Mouse (Mus musculus): ENCODE measurements around the gene Olfr1420. TPM values are rescaled to one million over a fixed set of nuclear protein-coding genes. Genes with fewer than 3 reads are reported as not detected.
"Not testable (repeated sequence)": the region's sequence is repeated elsewhere in the genome, so short reads cannot be mapped to it uniquely, and the experiment has no call there.

Gene Olfr1420
- not detected for total RNA-seq (2021)
- long read RNA-seq, experiment 1 = 0 reads
- long read RNA-seq, experiment 2 = 0 reads

DNA sequence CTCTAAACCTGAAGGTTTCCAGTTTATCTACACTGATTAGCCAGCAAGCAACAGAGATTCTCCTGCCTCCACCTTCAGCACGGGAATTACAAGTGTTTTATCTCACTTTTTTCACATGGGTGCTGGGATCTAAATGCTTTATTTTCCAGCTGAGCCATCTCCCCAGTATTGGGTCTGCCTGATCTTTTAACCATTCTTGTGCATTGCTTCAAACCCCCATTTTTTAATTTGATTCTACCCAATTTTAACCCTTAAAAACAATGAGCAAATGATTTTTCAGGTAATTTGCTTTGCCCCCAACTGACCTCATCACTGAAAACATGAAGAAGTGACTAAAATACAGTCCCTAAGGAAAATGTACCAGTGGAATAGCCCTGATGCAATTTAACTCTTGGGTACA, at the start of gene Olfr1420:
Olfr1420 (plus strand) TSS at position 301 of the 400 bp plus-strand sequence.
- intact Hi-C loops (cut with DNase I; ENCODE audit: low total_unique reads) = no loop called here
- no peak for DNase-seq

DNA sequence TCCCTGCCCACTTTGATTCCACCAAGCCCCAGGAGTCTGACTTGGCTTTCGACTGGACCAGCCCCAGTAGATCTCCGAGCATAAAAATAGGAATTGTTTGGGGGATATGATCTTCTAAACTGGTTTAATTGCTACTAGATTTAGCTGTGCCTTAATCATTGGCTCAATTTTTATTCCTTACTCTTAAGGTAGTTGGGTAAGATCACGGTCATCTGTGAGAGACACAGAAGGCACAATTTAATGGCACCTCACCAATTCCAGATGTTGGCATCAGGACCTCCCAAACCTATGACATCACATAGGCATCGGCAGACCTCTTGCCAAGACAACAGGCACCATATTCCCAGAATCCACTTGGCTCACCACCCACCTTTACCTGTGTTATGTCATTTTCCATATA, 47.2 kb upstream of the Olfr1420 start, which contains the start of gene Olfr1417:
Olfr1417 (minus strand) TSS at position 101 of the 400 bp plus-strand sequence.
- intact Hi-C loops (cut with DNase I; ENCODE audit: low total_unique reads) = no loop called here
- no peak for DNase-seq

- no peak for DNase-seq
- intact Hi-C loops (cut with DNase I; ENCODE audit: low total_unique reads) = no loop called here
Observed at GRCm38 (mm10) chr19:11846333-11846732, 40.0 kb upstream of the Olfr1420 start.

GRCm38 (mm10) chr19:11852652-11853051, 33.7 kb upstream of the Olfr1420 start:
- DNase-seq = no peak
- intact Hi-C loops (cut with DNase I; ENCODE audit: low total_unique reads) = no loop called here

DNA sequence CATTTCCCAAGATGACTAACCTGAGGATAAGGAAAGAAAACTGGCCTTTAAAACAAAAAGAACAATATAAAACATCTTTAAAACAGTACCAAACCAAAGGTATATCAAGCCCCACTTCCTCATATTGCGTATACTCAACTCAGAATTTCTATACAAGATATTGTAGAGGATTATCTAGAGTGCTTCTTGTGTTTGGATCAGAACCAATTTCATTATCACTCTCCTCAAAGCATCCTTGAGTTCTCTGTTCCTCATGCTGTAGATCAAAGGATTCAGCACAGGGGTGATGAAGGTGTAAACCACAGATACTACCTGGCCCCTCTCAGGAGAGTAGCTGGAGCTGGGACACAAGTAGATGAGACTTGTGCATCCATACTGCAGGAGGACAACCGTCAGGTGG, 31.5 kb upstream of the Olfr1420 start:
- no peak for DNase-seq

DNA sequence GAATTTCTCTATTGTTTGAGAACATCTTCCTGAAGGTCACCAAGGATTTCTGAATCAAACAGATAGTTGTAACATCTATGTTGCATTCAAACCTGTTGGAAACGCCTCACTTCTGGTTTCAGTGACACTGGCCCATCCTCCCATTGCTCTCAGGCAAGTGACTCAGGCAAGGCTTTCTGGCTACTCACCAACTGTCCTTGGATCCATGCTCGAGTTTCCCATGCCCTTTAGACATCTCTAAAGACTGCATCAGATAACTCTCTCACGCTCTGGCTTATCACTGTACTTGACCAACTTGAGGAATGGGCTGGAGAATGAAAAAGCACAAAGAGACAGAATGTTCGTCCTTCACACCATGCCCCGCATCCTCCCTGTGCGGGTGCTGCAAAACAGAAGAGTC, 29.9 kb upstream of the Olfr1420 start:
- intact Hi-C loops (cut with DNase I; ENCODE audit: low total_unique reads) = no loop called here
- DNase-seq = no peak

More for the DNA sequence above, 31.5 kb upstream of the Olfr1420 start:
- intact Hi-C loops (cut with DNase I; ENCODE audit: low total_unique reads) = no loop called here

GRCm38 (mm10) chr19:11860966-11861365, 25.4 kb upstream of the Olfr1420 start, which contains the start of gene Olfr1418:
Gene Olfr1418, minus strand, starts transcription at chr19:11861066.
- no peak for DNase-seq
- intact Hi-C loops (cut with DNase I; ENCODE audit: low total_unique reads) = no loop called here

GRCm38 (mm10) chr19:11867837-11868236, 18.5 kb upstream of the Olfr1420 start:
- intact Hi-C loops (cut with DNase I; ENCODE audit: low total_unique reads) = no loop called here
- no peak for DNase-seq

GRCm38 (mm10) chr19:11875006-11875405, 11.4 kb upstream of the Olfr1420 start, which contains the start of gene Olfr1419:
Gene Olfr1419, minus strand, starts transcription at chr19:11875106.
- intact Hi-C loops (cut with DNase I; ENCODE audit: low total_unique reads) = no loop called here
- no peak for DNase-seq

DNA sequence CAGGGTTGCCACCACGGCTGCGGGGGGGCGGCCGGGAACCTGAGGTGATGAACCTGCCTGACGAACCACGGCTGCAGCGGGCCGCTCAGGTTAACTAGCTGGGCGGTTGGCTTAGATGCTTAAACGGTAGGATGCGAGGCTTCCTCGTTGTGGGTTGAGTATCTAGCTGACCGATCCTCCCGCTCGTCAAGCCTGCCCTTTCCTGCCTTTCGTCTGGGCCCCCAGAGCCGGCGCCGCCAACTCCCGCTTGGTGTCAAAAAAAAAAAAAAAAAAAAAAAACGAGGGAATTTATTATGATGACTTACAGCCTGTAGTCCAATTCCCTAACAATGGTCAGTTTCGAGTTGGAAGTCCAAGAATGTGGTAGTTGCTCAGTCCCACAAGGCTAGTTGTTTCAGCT, 8.0 kb upstream of the Olfr1420 start:
- intact Hi-C loops (cut with DNase I; ENCODE audit: low total_unique reads); DNase-seq: not testable (repeated sequence)

DNA sequence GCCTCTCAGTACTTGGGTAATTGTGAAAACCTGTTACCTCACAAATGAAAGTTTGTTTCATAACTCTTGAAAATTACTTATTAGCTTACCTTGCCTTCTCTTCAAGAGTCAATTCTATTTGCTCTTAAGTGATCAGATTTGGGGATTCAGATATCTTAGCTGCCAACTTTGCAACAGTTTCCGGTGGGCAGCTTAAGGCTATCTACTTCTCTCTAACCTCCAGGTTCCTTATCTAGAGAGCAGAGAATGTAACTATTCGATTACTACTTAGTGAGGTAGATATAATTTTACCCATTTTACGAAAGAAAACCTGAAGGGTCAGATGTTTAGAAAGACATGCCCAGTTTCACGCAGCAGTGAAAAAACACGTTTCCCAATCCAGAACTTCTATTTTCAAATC, 24.7 kb downstream of the Olfr1420 start:
- DNase-seq = no peak
- intact Hi-C loops (cut with DNase I; ENCODE audit: low total_unique reads) = loop anchor here (10.0 kb wide), 1 partner anchor 136 kb away; the partner anchor contains the start of gene Mrpl16

DNA sequence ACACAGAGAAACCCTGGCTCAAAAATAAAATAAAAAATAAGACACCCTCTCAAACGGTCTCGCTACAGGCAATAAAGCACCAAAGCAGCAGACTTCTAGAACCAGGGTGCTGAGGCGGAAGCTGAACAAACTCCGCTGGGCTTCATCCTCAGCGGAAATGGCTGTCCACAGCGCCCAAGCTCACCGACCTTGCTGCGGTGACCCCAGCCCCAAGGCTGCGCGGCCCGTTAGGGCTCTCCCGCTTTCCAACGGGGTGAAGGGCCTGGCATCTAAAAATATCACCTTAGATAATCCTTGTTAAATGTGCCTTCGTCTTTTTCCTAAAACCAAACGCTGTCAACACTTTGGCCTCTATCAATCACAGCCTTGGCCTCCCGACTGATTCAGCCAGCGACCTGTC, 25.2 kb downstream of the Olfr1420 start:
- intact Hi-C loops (cut with DNase I; ENCODE audit: low total_unique reads) = loop anchor here (10.0 kb wide), 1 partner anchor 137 kb away; the partner anchor contains the start of gene Mrpl16
- DNase-seq = peak; percentile 23

- peak; percentile 99 for DNase-seq
- intact Hi-C loops (cut with DNase I; ENCODE audit: low total_unique reads) = loop anchor here (10.0 kb wide), 1 partner anchor 137 kb away; the partner anchor contains the start of gene Mrpl16
Observed at GRCm38 (mm10) chr19:11912037-11912532, 25.7 kb downstream of the Olfr1420 start, which contains the start of gene Patl1. Gene Patl1, plus strand, starts transcription at chr19:11912399.

DNA sequence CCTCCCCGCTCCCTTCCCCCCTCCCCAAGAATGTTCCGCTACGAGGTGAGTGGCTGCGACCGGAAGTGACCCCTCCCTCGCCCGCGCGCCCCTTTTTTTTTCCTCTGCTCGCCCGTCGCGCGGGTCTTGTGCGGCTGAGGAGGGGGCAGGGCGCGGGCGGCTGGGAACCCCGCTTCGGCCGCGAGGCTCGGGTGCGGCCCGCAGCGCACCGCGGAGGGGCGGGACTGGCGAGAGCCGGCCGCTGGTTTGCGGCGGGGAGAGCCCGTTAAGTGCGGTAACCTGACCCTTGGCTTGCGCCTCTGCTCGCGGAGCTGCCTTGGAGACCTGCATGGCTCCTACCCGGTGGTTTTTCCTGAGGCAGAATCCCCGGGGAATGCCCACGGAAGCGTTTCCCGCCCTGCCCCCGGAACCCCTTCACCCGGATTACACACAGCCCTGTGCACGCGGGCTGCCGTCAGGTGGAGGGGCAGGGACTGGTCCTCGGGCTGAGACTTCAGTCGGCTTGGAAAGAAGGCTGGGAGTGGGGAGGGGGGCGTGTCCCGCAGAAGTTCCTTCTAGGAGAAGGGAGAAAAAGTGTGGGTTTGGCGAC, 26.3 kb downstream of the Olfr1420 start:
- DNase-seq = peak; percentile 67
- intact Hi-C loops (cut with DNase I; ENCODE audit: low total_unique reads) = loop anchor here (10.0 kb wide), 1 partner anchor 138 kb away; the partner anchor contains the start of gene Mrpl16

GRCm38 (mm10) chr19:11915804-11916203, 29.4 kb downstream of the Olfr1420 start:
- intact Hi-C loops (cut with DNase I; ENCODE audit: low total_unique reads) = loop anchor here (10.0 kb wide), 1 partner anchor 141 kb away; the partner anchor contains the start of gene Mrpl16
- DNase-seq = no peak

GRCm38 (mm10) chr19:11922068-11922467, 35.7 kb downstream of the Olfr1420 start:
- intact Hi-C loops (cut with DNase I; ENCODE audit: low total_unique reads) = no loop called here
- no peak for DNase-seq

DNA sequence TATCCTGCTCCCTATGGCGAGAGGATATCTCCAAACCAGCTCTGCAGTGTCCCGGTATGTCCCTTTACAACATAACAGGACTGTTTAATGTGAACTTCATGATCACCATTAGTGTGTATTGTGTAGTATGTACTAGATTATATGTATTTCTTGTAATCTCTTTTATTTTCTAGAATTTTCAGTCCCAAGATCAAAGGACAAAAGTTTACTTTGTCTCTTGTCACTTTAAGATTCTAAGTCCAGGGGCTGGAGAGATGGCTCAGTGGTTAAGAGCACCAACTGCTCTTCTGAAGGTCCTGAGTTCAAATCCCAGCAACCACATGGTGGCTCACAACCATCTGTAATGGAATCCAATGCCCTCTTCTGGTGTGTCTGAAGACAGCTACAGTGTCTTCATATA, 36.1 kb downstream of the Olfr1420 start:
- DNase-seq; intact Hi-C loops (cut with DNase I; ENCODE audit: low total_unique reads): not testable (repeated sequence)

- intact Hi-C loops (cut with DNase I; ENCODE audit: low total_unique reads) = no loop called here
- DNase-seq = no peak
Observed at GRCm38 (mm10) chr19:11926380-11926779, 40.0 kb downstream of the Olfr1420 start.

- no peak for DNase-seq
- intact Hi-C loops (cut with DNase I; ENCODE audit: low total_unique reads) = no loop called here
Observed at GRCm38 (mm10) chr19:11928025-11928748, 41.8 kb downstream of the Olfr1420 start.

GRCm38 (mm10) chr19:11946460-11946859, 60.1 kb downstream of the Olfr1420 start:
- DNase-seq; intact Hi-C loops (cut with DNase I; ENCODE audit: low total_unique reads): not testable (repeated sequence)
